Mouse (Mus musculus) bone marrow, adult 2 months (tissue): Measurements from ENCODE around the gene Tmprss11g.

Experiments used
- CTCF ChIP-seq: fragments of 200-500 bp; IDR thresholded peaks from 2 replicates; pipeline ENCODE4 v1.5.1; 2011; ENCODE audit warnings: low read length, control low read depth; ENCODE audit not compliant: control insufficient read depth, insufficient read depth
- POLR2A ChIP-seq: fragments of 200-500 bp; IDR thresholded peaks from 2 replicates; pipeline ENCODE4 v1.6.1; 2011; ENCODE audit warnings: low read depth, mild to moderate bottlenecking, control low read depth, low read length, borderline replicate concordance; ENCODE audit not compliant: control insufficient read depth

GRCm38 (mm10) chr5:86518500-86518899, at the start of gene Tmprss11g:
- TF ChIP-seq CTCF (no peak), POLR2A (no peak)
